Mouse (Mus musculus): ENCODE data around the gene Iqgap2.

- TF ChIP-seq CTCF (conservative IDR thresholded peaks at IDR 0.05; ENCODE audit: insufficient read depth, insufficient read length, low read depth, low read length), result no peak
- no peak for TF ChIP-seq POLR2A (IDR thresholded peaks at IDR 0.05; ENCODE audit: low read depth, low read length)
Observed at GRCm38 (mm10) chr13:95800925-95801324, 90.8 kb downstream of the Iqgap2 start.
